Mouse (Mus musculus) cerebellum, postnatal 10 days (tissue): ENCODE results near the gene Adam10.
A peak's percentile ranks its signal among the peaks of the same experiment; 100 is the strongest.

Source experiments
- DNase-seq, 2 experiments: peaks; one replicate each; pipeline ENCODE4 v3.0.0; 2021; ENCODE audit warnings: mixed read lengths in 2 of 2

Adam10 gene

DNA sequence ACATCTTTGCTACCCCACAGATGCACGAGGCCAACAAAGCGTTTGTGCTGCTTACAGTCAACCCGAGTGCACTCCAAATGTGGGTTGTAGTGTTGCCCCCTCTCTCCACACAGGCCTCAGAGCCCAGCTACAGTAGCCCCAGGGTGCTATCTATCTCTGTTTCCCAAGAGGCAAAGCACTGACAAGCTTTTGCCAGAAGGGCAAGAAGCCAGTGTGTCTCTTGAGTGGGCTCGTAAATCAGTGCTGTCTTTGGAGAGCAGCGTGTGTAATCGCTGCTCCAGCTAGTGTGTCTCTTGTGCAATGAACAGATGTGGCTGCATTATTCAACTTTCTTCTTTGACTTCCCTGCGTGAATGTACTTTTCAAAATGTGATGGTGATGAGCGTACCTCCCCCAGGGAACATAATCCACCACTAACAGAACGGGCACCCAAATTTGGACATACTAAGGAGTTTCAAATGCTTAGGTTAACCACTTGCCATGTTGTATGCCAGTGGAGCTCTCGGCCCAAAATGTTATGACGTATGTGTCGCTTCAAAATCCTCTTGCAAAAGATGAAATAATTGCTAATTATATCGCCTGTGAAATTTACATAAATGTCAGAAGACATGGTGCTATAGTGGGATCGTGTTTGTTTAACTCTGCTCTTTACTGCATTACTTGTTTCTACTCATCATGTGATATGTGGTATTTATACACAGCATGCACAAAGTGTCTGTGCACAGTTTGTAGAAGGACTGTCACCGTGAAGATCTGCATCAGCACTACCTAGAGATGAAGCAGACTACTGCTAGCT, 116.0 kb downstream of the Adam10 start:
- DNase-seq = no peak

- DNase-seq = no peak
These were observed 116.6 kb downstream of the Adam10 start for GRCm38 (mm10) chr9:70795439-70795757.

- no peak for DNase-seq
These were observed 122.0 kb downstream of the Adam10 start for GRCm38 (mm10) chr9:70800588-70801315.

GRCm38 (mm10) chr9:70801761-70802160, 123.0 kb downstream of the Adam10 start:
- no peak for DNase-seq

DNA sequence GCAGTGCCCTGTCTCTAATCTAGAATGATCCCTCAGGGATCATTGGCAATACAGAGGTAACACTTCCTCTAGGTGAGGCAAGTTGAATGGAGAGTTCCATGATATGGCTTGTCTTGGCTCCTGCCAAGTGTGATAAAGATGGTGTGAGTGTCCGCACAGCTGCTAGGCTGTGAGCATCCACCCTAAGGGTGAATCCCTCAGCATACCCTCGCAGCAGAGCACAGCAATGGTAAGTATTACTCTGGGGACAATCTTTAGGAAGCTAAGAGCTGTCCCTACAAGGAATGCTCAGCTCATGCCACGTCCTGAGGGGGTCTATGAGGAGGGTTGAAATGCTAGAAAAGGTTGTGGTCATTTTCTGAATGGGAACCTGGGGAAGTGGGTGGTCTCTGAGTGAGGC, 124.0 kb downstream of the Adam10 start:
- DNase-seq = no peak

DNA sequence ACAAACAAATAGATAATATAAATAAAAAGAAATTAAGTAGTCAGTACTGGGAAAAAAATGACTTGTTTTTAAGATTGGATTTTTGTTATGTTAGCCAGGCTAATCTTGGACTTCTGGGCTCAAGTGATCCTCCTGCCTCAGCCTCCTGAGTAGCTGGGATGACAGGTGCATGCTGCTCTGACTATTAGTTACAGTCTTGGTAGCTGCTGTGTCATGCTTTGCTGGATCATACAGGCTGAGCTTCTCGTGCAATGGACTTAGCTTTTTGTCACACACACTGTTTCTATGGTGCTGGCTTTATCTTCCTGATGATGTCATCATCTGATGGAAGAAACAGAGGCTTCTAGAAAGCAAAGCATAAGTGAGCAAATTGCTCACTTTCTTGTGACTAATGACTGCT, 127.3 kb downstream of the Adam10 start:
- DNase-seq = no peak

GRCm38 (mm10) chr9:70807714-70808113, 128.9 kb downstream of the Adam10 start:
- peak; percentile 68 to 73 for DNase-seq

- no peak for DNase-seq
These were observed 133.8 kb downstream of the Adam10 start for GRCm38 (mm10) chr9:70812551-70812950.

GRCm38 (mm10) chr9:70816701-70817305, 138.0 kb downstream of the Adam10 start:
- no peak for DNase-seq

GRCm38 (mm10) chr9:70817396-70817795, 138.6 kb downstream of the Adam10 start:
- DNase-seq = no peak

DNA sequence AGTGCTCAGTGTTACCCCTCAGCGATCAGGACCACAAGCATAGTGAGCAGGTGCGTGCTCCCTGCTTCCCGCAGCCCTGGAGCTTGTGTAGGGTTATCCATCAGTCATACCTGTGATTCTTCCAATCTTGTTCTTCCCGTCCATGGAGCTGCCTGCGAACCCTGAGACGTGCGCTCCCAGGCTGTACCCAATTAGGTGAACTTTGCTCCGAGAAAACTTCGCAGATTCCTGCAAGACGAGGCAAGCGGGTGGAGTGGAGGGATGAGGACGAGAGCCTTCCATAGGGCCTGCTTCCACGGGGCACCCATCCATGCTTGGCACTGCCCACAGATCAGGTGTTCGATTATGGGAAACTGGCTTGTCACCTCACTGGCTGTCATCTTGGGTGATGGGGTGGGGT, 139.9 kb downstream of the Adam10 start:
- DNase-seq = peak in 1 of 2 experiments; percentile 13

DNA sequence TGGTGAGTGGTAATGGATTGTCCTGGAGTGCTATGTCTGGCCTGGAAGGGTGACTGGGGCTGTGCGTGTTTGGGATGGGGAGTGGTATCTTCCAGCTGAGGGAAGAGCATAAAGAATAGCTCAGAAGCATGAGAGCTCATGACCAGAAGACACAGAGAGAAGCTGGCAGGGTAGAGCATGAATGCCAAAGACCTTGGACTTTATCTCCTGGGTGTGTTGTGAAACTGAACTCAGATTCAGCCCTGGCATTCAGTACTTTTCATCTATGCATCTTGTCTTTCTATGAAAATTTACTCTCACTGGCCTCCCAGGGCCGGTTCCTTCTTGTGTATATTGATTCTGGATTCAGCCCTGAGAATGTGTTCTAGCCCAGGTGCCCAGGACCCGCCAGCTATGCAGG, 145.3 kb downstream of the Adam10 start:
- no peak for DNase-seq

DNA sequence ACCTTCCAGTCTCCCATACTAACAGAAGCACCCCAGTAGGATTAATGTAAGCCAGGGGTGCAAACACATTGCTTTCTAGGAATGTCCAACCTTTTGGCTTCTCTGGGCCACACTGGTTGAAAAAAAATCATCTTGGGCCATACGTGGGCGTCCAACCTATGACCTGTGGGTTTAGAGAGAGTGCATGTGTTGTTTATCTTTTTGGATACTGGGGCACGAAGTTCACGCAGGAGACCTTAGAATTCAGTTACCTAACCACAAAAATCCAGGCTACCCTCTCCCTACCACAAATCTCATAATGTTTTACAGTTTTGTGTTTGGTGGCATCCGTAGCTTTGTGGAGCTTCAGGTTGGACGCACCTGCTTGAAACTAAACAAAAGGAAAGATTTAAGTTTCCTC, 149.1 kb downstream of the Adam10 start:
- no peak for DNase-seq
